Mouse (Mus musculus) kidney, adult 2 months (tissue): ENCODE measurements around the gene Cacna1i.

Experiments used
- CTCF ChIP-seq: fragments of 200-500 bp; conservative IDR thresholded peaks from 2 replicates; pipeline ENCODE4 v1.5.1; 2011; ENCODE audit warnings: low read depth, mild to moderate bottlenecking, control low read depth, low read length, moderate library complexity, mixed read lengths; ENCODE audit not compliant: insufficient read depth, insufficient read length
- POLR2A ChIP-seq: fragments of 200-500 bp; IDR thresholded peaks from one replicate; pipeline ENCODE4 v1.6.1; 2011; ENCODE audit warnings: low read depth, low read length, control low read depth

- TF ChIP-seq POLR2A = no peak
- no peak for TF ChIP-seq CTCF
These were observed 149.9 kb downstream of the Cacna1i start for GRCm38 (mm10) chr15:80436961-80437360.
